Mouse (Mus musculus) spleen, postnatal 10 days (tissue): ENCODE data around the gene Mrgprh.
A peak's percentile ranks its signal among the peaks of the same experiment; 100 is the strongest.
"Not testable (repeated sequence)": the region's sequence is repeated elsewhere in the genome, so short reads cannot be mapped to it uniquely, and the experiment has no call there.

ENCODE experiments used
- DNase-seq, 2 experiments: peaks; one replicate each; pipeline ENCODE4 v3.0.0; 2021 to 2022; ENCODE audit warnings: low spot score in 2 of 2

The Mrgprh gene

GRCm38 (mm10) chr17:12868043-12868442, 7.8 kb upstream of the Mrgprh start, which contains the start of gene Mas1:
Gene Mas1 (minus strand): TSS chr17:12868143.
- DNase-seq = no peak

DNA sequence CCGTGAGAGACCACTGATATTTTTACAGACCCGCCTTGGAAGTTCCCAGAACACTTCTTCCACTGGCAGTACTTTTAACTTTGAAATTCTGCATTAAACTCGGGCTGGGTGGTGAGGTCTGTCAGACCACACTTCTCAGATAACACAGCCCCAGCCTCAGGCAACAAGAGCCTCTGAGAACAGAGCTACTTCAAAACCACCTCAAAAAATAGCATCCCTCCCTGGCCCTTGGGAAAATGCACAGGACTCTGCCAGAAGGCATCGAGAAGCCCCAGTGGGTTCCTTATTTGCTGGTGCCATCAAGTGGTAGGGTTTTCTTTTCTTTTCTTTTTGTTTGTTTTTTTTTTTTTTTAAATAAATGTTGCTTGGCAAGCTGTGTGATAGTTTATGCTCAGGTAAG, 7.2 kb upstream of the Mrgprh start:
- no peak for DNase-seq

DNA sequence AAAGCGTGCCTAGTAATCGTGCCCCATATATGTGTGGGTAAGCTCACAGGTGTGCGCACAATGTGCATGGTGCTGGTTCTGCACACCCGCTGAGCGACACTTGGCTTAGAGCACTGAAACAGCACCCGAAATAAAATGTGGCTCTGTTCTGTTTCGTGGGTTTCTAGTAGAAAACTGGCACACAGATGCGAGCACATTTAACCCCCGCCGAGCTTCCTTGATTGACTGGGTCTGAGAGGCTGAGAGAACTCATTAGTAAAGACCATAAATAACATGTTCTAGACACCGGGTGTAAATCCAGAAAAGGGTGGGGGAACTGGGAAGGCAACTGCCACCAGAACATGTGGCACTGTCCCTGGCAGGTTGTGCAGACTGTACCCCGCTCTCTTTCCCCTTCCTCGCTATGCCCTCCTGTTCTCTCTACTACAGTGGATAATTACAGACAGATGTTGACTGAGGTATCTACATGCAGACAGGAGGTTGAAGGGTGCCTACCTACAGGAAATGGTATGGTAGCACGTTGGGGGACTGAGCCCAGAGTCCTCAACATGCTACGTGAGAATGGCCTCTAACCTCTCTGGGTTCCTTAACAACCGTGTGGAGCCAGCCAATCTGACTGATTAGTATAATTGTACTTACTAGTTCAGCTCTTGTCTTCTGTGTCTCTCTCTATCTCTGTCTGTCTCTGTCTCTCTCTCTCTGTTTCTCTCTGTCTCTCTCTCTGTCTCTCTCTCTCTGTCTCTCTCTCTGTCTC, 3.4 kb upstream of the Mrgprh start:
- DNase-seq = no peak

DNA sequence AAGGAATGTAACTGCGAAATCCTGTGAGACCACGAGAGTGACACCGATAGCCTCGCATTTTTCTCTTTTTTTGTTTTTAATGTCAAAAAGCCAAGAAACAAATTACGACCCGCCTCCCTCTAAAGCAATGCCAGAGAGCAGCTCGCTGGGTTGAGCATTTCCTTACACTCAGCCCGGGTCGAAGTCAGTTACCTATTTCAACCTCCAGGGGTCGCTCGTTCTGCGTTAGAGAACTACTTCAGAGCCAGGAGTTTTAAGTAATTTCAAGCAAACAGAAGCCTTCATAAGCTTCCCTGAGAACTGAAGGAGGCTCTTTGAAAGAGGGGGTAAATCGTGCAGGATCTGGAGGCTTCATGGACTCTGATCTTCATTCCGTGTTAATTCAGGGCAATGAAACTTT, 4.3 kb downstream of the Mrgprh start:
- DNase-seq = peak; percentile 63 to 83

DNA sequence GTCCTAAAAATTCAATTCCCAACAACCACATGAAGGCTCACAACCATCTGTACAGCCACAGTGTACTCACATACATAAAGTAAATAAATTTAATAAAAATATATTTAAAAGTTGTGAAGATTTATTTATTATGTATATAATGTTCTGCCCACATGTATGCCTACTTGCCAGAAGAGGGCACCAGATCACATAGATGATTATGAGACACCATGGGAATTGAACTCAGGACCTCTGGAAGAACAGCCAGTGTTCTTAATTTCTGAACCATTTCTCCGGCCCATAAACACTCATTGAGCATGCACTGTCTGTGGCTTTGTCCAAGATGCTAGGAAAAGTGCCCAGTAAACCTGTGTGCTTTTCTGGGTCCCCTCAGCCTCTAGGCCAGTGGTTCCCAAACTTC, 5.4 kb downstream of the Mrgprh start:
- no peak for DNase-seq

DNA sequence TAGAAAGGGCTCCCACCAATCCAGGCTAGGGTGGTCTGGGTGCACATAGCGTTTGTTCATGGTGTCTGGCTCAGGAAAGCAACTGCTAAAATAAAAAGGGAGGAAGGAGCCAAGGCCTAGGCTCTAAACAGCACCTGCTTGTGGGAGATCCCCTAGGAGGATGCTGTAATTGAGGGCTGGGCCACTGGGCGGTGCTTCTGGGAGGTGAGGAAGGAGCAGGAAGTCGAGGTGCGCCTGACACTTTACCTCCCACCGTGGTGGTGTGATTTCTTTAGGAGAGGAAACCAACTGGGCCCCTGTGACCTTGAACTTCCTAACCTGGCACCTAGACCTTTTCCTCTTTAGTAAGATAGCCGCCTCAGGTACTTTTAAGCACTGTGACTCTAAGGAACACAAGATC, 10.8 kb downstream of the Mrgprh start:
- peak in 1 of 2 experiments; percentile 30 for DNase-seq

DNA sequence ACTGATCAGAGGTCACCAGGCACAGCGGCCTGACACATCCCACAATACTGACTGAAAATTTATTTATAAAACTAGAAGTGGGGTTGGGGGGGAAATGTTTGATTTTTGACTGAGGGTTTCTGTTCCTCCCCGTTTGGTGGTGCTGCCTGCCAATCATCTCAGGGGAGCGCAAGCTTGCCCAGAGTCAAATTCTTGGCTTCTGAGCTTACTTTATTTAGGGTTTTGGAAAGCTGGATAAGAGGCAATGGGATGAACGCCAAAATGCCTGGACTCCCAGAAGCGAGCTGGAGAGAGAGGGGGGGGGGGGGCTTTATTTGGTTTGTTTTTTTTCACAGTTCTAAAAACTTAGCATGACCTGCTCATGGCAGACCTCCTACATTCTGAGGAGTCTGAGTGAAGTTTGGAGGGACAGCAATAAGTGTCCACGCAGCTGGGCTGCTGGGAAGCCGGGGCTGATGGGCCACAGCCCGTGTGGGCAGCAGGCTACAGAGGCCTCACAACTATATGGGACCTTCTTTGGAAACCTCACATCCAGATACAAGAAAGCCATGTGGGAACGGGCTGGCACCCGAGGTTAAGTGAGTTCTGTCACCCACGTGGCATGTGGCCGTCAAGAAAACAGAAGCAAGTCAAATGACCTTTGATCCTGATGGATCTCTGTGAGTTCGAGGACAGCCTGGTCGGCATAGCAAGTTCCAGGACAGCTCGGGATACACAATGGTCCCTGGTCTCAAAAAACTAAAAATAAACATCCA, 11.4 kb downstream of the Mrgprh start:
- no peak for DNase-seq

DNA sequence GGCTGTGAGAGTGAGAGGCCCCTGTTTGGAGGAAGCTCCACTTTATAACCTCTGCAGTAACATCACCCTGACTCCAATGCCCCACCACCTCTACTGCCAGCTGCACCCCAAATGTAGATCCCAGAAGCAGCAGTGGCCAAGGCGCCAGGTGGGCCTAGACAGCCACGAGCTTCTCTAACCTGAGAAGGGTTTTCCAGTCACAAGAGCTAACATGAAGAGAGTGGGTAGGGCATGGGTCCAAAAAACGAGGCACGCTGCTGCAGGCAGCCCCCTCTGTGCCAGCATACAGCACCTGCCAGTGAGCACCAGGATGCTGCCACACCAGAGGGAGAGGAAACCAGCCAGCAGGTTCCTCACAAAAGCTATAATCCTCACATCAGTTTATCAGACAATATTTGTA, 15.2 kb downstream of the Mrgprh start:
- DNase-seq = no peak

DNA sequence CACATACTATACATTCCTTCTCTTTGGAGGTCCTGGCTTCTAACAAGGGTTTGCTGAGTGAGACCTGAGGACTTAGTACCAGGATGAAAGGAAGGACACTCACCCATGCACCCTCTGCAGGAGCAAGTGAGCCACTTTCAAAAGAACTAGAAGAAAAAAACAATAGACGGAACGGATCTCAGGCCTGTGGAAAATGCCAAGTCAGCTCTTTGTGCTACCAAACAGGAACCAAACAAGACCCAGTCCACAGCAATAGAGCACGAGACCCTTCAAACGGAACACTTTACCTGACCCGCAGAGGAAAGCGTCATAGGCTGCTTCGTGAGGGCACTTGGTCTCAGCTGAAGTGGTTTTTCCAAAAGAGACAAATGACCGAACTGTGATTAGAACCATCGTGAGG, 16.2 kb downstream of the Mrgprh start:
- no peak for DNase-seq

DNA sequence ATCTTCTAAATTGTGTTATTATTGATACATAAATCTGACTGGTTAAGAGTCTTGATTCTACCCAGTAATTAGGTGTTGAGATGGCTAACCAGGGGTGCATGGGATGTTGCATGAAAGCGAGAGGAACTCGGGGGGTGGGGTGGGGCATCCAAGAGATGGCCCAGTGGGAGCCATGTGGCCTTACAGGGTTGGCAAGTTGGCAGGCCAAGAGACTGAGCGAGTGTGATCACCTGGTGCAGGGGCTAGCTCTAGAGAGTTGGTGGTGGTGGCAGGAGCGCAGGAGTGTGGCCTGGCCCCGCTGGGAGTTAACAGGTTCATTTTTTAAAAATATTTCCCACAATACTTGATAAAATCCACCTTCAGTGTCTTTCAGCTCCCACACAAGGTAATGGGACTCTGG, 21.8 kb downstream of the Mrgprh start:
- DNase-seq = no peak

DNA sequence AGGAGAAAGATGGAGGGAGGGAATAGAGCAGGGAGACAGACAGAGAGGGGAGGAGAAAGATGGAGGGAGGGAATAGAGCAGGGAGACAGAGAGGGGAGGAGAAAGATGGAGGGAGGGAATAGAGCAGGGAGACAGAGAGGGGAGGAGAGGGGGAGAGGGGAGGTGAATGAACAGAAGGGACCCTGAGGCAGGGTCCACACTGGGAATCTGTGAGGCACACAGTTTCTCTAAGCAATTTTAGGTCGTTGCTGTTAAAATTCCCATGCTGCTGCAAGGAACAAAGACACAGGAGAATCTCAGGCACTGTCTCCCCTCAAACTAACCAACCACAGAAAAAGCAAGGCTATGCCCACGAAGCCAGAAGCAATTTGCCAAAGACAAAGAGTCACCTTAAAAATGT, 22.8 kb downstream of the Mrgprh start:
- not testable (repeated sequence) for DNase-seq

- no peak for DNase-seq
Observed at GRCm38 (mm10) chr17:12902291-12902690, 26.5 kb downstream of the Mrgprh start.

DNA sequence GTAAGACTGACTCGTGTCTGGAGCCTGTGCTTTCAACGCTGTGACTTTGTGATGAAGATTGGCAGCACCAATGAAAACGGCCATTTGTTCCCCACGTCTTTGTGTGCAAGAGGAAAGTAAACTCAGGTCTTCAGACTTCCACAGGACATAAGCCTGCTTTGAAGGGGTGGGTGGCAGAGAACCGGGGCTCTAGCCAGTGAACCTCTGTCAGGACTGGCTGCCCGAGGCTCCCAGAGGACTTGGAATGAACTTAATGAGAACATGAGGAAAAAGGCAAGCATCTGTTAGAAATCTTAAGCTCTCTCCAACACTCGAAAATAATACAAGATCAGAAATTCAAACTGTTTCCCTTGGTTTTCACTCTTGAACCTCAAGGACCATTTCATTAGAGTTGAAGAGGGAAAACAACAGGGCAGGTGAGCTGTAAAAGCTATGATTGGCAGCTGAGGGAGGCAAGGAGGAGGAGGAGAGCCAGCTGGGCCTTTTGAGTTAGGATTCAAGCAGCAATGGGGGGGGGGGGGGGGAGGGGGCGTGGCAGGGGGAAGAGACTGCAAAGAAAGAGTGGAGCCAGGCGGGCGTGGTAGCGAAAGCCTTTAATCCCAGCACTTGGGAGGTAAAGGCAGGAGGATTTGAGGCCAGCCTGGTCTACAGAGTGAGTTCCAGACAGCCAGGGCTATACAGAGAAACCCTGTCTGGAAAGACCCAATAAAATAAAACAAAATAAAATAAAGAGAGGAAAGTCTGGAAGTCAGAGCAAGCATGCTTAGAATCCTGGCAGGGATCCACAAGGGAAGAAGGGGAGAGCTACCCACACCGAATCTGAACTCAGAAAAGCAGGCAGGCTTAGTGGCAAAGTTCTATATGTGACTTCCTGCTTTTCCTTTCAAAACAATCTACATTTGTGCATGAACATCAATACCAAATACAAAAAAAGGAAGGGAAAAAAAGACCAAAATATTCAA, 27.8 kb downstream of the Mrgprh start:
- no peak for DNase-seq

- no peak for DNase-seq
Observed at GRCm38 (mm10) chr17:12904349-12904748, 28.5 kb downstream of the Mrgprh start.

- DNase-seq = no peak
Observed at GRCm38 (mm10) chr17:12905810-12906209, 30.0 kb downstream of the Mrgprh start.

GRCm38 (mm10) chr17:12906436-12906835, 30.6 kb downstream of the Mrgprh start:
- no peak for DNase-seq

DNA sequence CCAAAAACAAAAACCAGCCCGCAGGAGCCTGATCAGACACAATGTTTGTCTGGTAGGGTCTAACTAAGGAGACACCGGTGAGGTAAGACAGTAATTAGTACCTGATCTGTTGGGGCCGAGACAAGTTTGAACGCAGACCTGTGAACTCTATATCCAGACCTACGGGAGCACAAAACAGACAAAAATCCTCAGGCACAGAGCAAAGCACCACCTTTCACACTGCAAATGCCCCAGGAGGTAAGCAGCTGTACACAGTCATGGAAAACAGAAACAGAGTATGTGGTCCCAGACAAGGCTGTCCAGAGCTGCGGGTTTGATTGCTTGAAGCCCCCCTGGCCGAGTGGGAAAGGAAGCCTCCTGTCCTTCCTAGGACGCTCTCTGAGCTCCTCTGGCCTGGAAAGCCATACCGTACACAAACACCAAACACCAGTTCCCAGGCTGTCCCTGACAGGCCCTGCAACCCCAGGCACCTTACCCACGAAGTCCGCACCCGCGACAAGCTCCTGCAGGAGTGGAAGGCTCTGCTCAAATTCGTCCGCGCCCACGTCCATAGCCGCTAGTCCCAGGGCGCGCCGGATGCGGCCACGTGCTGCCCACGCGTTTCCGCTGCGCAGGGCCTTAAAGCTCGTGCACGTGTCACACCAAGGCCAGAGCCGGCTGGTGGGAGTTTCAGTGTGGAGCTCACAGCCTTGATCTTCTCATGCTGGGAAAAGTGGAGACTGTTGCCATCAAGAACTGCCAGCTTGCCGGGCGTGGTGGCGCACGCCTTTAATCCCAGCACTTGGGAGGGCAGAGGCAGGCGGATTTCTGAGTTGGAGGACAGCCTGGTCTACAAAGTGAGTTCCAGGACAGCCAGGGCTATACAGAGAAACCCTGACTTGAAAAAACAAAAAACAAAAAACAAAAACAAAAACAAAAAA, 33.8 kb downstream of the Mrgprh start, which contains the start of gene Pnldc1:
Pnldc1 (minus strand) TSS at position 870 of the 920 bp plus-strand sequence.
- DNase-seq = no peak

- no peak for DNase-seq
Observed at GRCm38 (mm10) chr17:12910391-12910790, 34.6 kb downstream of the Mrgprh start.

DNA sequence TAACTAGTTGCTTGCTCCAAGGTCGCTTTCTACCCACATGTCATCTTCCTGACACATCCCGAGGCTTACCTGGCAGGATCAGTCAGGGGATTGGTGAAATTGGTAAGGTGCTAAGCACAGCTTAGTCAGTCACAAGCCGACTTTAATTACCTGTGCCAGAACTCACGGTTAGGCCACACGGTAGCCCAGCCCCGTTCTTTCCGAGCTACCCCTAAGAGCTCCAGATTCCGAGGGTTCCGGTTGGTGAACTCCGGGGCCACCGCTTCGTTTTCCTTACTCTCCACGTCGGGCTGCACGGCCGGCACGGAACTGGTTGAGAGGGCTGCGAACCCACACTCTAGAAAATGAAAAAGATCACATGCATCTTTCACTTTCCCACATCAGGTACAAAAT, 39.6 kb downstream of the Mrgprh start, which contains the start of gene Tcp1:
Tcp1 (plus strand) TSS at position 214 of the 393 bp plus-strand sequence.
- peak in 1 of 2 experiments; percentile 56 for DNase-seq

GRCm38 (mm10) chr17:12915881-12916583, 40.2 kb downstream of the Mrgprh start, which contains the start of gene Mrpl18:
Gene Mrpl18 (minus strand): TSS chr17:12916345.
- DNase-seq = peak; percentile 94 to 99
